Mouse (Mus musculus): ENCODE data around the gene Ints13.

- TF ChIP-seq POLR2A (IDR thresholded peaks at IDR 0.05; ENCODE audit: low read depth, low read length) (no peak), CTCF (IDR thresholded peaks at IDR 0.05; ENCODE audit: extremely low read depth, insufficient read depth, insufficient read length, insufficient replicate concordance) (no peak)
Measured at GRCm38 (mm10) chr6:146525500-146525899, 52.1 kb downstream of the Ints13 start.
